Mouse (Mus musculus): ENCODE results near the gene Itgb5. TPM values are rescaled to one million over a fixed set of nuclear protein-coding genes. Genes with fewer than 3 reads are reported as not detected.

The Itgb5 gene
- polyA plus RNA-seq, 1 experiment: 59.7 TPM

DNA sequence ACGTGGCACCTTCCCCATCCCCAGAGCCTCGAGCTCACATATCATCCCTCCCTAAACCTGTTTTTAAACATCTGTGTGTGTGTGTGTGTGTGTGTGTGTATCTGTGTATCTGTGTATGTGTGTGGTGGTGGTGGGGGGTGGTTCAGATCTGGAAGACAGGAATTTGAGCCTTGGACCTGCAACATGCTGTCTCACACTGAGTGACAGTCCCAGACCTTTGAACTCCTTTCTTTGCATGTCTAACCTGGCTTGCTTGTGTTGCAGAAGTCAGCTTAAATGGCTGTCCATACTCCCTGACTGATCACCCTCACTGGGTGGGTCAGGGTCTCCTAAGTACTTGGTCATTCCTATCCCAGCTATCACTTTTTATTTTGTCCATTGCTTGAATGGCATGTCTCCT is 58.5 kb downstream of the Itgb5 start:
- Histone ChIP-seq H3K27ac (ENCODE audit: insufficient read depth, low read length) (no peak overlapping the region), H3K4me1 (ENCODE audit: control insufficient read depth, insufficient read depth, low read length) (peaks cover 18% of the 10 kb centered on the region), H3K9me3 (replicated peaks; ENCODE audit: control insufficient read depth, insufficient read depth, low read length, poor library complexity, severe bottlenecking) (no peaks in the 10 kb centered on the region), H3K4me3 (ENCODE audit: low read depth, low read length) (no peak overlapping the region), H3K36me3 (ENCODE audit: control insufficient read depth, insufficient read depth, low read length, poor library complexity, severe bottlenecking) (no peaks in the 10 kb centered on the region), H3K27me3 (ENCODE audit: control insufficient read depth, insufficient read depth, low read length, poor library complexity, severe bottlenecking) (no peaks in the 10 kb centered on the region), H3K9ac (ENCODE audit: low read depth, poor library complexity, severe bottlenecking) (no peak overlapping the region)
- TF ChIP-seq CTCF (IDR thresholded peaks at IDR 0.05; ENCODE audit: low read depth, low read length) (no peak), POLR2A (IDR thresholded peaks at IDR 0.05; ENCODE audit: insufficient read depth, low read length) (no peak), EP300 (IDR thresholded peaks at IDR 0.05; ENCODE audit: insufficient read depth, low read depth, low read length) (no peak)

- Histone ChIP-seq H3K4me3 (ENCODE audit: low read depth, low read length) (no peak overlapping the region), H3K27me3 (ENCODE audit: control insufficient read depth, insufficient read depth, low read length, poor library complexity, severe bottlenecking) (no peaks in the 10 kb centered on the region)
These were observed 59.6 kb downstream of the Itgb5 start for GRCm38 (mm10) chr16:33889000-33889607.

GRCm38 (mm10) chr16:33891099-33891498 is 61.6 kb downstream of the Itgb5 start:
- H3K4me1 ChIP-seq (ENCODE audit: control insufficient read depth, insufficient read depth, low read length): peaks cover 15% of the 10 kb centered on the region
- H3K27me3 ChIP-seq (ENCODE audit: control insufficient read depth, insufficient read depth, low read length, poor library complexity, severe bottlenecking): no peaks in the 10 kb centered on the region
- no peak overlapping the region for H3K4me3 ChIP-seq (ENCODE audit: low read depth, low read length)
- H3K36me3 ChIP-seq (ENCODE audit: control insufficient read depth, insufficient read depth, low read length, poor library complexity, severe bottlenecking): no peaks in the 10 kb centered on the region
- H3K9me3 ChIP-seq (replicated peaks; ENCODE audit: control insufficient read depth, insufficient read depth, low read length, poor library complexity, severe bottlenecking): no peaks in the 10 kb centered on the region
- no peak overlapping the region for H3K27ac ChIP-seq (ENCODE audit: insufficient read depth, low read length)
- H3K9ac ChIP-seq (ENCODE audit: low read depth, poor library complexity, severe bottlenecking): no peak overlapping the region
- TF ChIP-seq EP300 (IDR thresholded peaks at IDR 0.05; ENCODE audit: insufficient read depth, low read depth, low read length) (no peak), POLR2A (IDR thresholded peaks at IDR 0.05; ENCODE audit: insufficient read depth, low read length) (no peak), CTCF (IDR thresholded peaks at IDR 0.05; ENCODE audit: low read depth, low read length) (no peak)

More at GRCm38 (mm10) chr16:33889000-33889607, 59.6 kb downstream of the Itgb5 start:
- Histone ChIP-seq H3K27ac (ENCODE audit: insufficient read depth, low read length) (no peak overlapping the region), H3K9ac (ENCODE audit: low read depth, poor library complexity, severe bottlenecking) (no peak overlapping the region), H3K9me3 (replicated peaks; ENCODE audit: control insufficient read depth, insufficient read depth, low read length, poor library complexity, severe bottlenecking) (no peaks in the 10 kb centered on the region), H3K36me3 (ENCODE audit: control insufficient read depth, insufficient read depth, low read length, poor library complexity, severe bottlenecking) (no peaks in the 10 kb centered on the region), H3K4me1 (ENCODE audit: control insufficient read depth, insufficient read depth, low read length) (peaks cover 14% of the 10 kb centered on the region)
- TF ChIP-seq POLR2A (IDR thresholded peaks at IDR 0.05; ENCODE audit: insufficient read depth, low read length) (no peak), CTCF (IDR thresholded peaks at IDR 0.05; ENCODE audit: low read depth, low read length) (no peak), EP300 (IDR thresholded peaks at IDR 0.05; ENCODE audit: insufficient read depth, low read depth, low read length) (no peak)

- Histone ChIP-seq H3K27me3 (ENCODE audit: control insufficient read depth, insufficient read depth, low read length, poor library complexity, severe bottlenecking) (no peaks in the 10 kb centered on the region), H3K27ac (ENCODE audit: insufficient read depth, low read length) (0 out of 2 replicates have a peak overlapping the region, but pooled peaks have one; percentile 18), H3K4me1 (ENCODE audit: control insufficient read depth, insufficient read depth, low read length) (peaks cover 13% of the 10 kb centered on the region), H3K36me3 (ENCODE audit: control insufficient read depth, insufficient read depth, low read length, poor library complexity, severe bottlenecking) (no peaks in the 10 kb centered on the region), H3K9me3 (replicated peaks; ENCODE audit: control insufficient read depth, insufficient read depth, low read length, poor library complexity, severe bottlenecking) (no peaks in the 10 kb centered on the region), H3K9ac (ENCODE audit: low read depth, poor library complexity, severe bottlenecking) (no peak overlapping the region), H3K4me3 (ENCODE audit: low read depth, low read length) (no peak overlapping the region)
- TF ChIP-seq POLR2A (IDR thresholded peaks at IDR 0.05; ENCODE audit: insufficient read depth, low read length) (no peak), CTCF (IDR thresholded peaks at IDR 0.05; ENCODE audit: low read depth, low read length) (no peak), EP300 (IDR thresholded peaks at IDR 0.05; ENCODE audit: insufficient read depth, low read depth, low read length) (no peak)
These were observed 62.3 kb downstream of the Itgb5 start for GRCm38 (mm10) chr16:33891561-33892281.

DNA sequence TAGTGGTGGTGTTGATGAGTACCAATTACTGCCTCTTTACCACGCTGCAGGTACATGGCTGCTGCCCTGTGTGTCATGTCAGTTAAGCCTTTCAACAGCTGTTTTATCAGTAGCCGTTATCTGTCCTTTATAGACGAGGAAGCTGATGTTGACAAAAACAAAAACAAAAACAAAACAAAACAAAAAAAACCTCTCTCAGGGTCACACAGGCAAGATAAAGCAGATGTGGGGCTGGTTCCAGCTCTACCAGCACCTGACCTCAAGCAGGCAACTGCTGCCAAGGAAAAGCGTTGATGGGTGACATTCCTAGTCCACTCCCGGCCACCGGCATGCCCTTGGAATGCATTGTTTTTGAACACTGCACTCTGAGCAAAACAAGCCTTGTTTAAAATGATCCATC is 63.1 kb downstream of the Itgb5 start:
- no peak overlapping the region for H3K9ac ChIP-seq (ENCODE audit: low read depth, poor library complexity, severe bottlenecking)
- no peaks in the 10 kb centered on the region for H3K27me3 ChIP-seq (ENCODE audit: control insufficient read depth, insufficient read depth, low read length, poor library complexity, severe bottlenecking)
- H3K4me3 ChIP-seq (ENCODE audit: low read depth, low read length): no peak overlapping the region
- peaks cover 13% of the 10 kb centered on the region for H3K4me1 ChIP-seq (ENCODE audit: control insufficient read depth, insufficient read depth, low read length)
- no peaks in the 10 kb centered on the region for H3K36me3 ChIP-seq (ENCODE audit: control insufficient read depth, insufficient read depth, low read length, poor library complexity, severe bottlenecking)
- H3K9me3 ChIP-seq (replicated peaks; ENCODE audit: control insufficient read depth, insufficient read depth, low read length, poor library complexity, severe bottlenecking): no peaks in the 10 kb centered on the region
- TF ChIP-seq EP300 (IDR thresholded peaks at IDR 0.05; ENCODE audit: insufficient read depth, low read depth, low read length): no peak
- H3K27ac ChIP-seq (ENCODE audit: insufficient read depth, low read length): no peak overlapping the region

- H3K27ac ChIP-seq (ENCODE audit: insufficient read depth, low read length): no peak overlapping the region
- TF ChIP-seq POLR2A (IDR thresholded peaks at IDR 0.05; ENCODE audit: insufficient read depth, low read length) (no peak), CTCF (IDR thresholded peaks at IDR 0.05; ENCODE audit: low read depth, low read length) (no peak), EP300 (IDR thresholded peaks at IDR 0.05; ENCODE audit: insufficient read depth, low read depth, low read length) (no peak)
- no peaks in the 10 kb centered on the region for H3K9me3 ChIP-seq (replicated peaks; ENCODE audit: control insufficient read depth, insufficient read depth, low read length, poor library complexity, severe bottlenecking)
- no peak overlapping the region for H3K4me3 ChIP-seq (ENCODE audit: low read depth, low read length)
- H3K9ac ChIP-seq (ENCODE audit: low read depth, poor library complexity, severe bottlenecking): no peak overlapping the region
- H3K27me3 ChIP-seq (ENCODE audit: control insufficient read depth, insufficient read depth, low read length, poor library complexity, severe bottlenecking): no peaks in the 10 kb centered on the region
- H3K4me1 ChIP-seq (ENCODE audit: control insufficient read depth, insufficient read depth, low read length): peaks cover 10% of the 10 kb centered on the region
- H3K36me3 ChIP-seq (ENCODE audit: control insufficient read depth, insufficient read depth, low read length, poor library complexity, severe bottlenecking): no peaks in the 10 kb centered on the region
These were observed 64.3 kb downstream of the Itgb5 start for GRCm38 (mm10) chr16:33893796-33894195.
